Mouse (Mus musculus): ENCODE results near the gene Phlda1.

GRCm38 (mm10) chr10:111543781-111544260 is 37.7 kb downstream of the Phlda1 start:
- no peak for TF ChIP-seq GATA1 (IDR thresholded peaks at IDR 0.05; ENCODE audit: low read length)
- no peak for TF ChIP-seq TAL1 (IDR thresholded peaks at IDR 0.05; ENCODE audit: low read length)

Data from erythroblast, embryonic 14.5 days (primary cell).